Mouse (Mus musculus) cerebellum, adult 9-11 months (tissue): ENCODE measurements at regions not wholly inside any gene's neighbourhood (a gene's known extent, or its start where the extent isn't known, plus 50 kb on each side); places are given as distances from the start of the nearest gene placed in this dataset.
A peak's percentile ranks its signal among the peaks of the same experiment; 100 is the strongest.

Source experiments
- DNase-seq: peaks from one replicate; pipeline ENCODE4 v3.0.0; 2022

GRCm38 (mm10) chr5:35221451-35222305, 56.4 kb upstream of the Adra2c start:
- no peak for DNase-seq

DNA sequence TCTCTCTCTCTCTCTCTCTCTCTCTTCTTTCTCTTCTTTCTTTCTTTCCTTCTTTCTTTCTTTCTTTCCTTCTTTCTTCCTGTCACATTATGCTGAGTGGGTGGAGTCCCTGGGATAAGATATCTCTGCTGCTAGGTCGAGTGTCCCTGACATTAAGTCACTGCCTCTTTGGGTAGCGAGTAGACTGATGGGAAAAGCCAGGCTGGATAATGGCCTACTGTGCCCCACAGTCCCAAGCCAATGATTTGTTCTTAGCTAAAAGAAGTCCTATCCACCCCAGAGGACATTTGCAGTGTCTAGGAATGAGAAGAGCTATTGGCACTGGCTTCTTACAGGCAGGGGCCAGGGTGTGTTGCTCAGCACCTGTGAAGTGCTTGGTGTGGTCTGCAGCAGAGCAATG, 61.8 kb upstream of the Adra2c start:
- DNase-seq = no peak

DNA sequence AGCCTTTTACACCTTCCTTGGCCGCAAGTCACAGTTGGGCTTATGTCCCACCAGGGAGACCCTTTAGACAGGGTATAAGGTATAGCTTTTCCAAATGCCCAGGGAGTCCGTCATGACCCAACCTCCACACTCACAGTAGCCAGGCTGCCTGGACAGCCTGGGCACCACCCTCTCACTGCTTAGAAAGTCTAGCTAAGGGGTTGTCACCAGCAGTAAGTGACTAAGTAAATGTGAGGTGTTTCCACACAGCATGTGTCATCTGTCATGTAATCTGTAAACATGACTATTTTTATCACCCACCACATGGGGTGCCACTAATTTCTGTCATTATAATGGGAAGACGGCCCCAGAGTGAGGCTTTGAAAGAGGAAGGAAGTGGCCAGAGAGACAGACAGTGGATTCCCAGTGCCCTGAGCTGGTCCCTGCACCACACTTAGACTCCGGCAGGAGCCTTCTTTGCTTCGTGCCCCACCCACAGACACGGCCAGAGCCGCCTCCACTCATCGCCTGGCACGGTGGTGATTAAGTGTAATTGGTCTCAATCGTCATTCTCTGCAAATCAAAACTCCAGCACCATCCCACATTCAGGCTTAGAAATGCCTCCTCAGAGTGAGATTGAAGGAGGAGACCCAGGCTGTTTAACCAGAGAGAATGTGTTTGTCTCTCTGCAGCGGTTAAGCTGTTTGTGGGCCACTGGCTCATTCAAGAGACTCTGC, 62.5 kb upstream of the Adra2c start:
- DNase-seq = no peak

DNA sequence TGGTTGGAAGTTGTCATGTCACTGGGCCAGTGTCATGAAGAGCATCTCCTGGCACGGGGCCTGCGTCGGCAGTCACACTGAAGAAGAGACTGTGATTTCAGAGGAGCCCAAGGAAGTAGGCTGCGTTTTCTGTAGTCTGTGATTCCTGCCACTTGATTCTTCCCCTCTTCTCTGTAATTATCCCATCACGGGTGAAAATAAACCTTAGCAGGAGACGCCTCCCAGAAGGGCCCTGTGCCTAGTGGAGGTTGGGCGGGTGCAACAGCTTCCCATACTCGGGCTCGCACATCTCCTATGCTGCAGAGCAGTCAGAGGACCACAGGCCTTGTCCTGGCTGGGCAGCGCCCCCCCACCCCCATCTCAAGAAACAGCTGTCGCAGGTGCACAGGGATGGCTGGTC, 63.1 kb upstream of the Adra2c start:
- no peak for DNase-seq

DNA sequence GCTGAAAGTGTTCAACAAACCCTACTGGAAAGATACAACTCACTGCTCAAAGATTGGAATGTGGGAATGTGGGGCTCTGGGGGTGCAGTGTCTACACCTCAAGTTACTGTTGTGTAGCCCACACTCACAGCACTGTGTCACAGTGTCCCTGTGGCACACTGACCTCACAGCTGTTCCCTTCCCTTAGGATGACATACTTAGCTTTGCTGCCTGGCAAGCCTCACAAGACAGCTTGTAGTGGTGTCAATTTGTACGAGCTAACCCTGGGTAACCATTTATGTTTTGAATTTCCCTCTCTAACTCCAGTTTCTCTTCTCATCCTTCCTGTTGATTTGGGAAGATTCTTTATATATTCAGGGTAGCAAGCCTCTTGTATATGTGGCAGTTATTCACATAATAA, 68.8 kb upstream of the Adra2c start:
- DNase-seq = no peak

- no peak for DNase-seq
These were observed 74.1 kb upstream of the Adra2c start for GRCm38 (mm10) chr5:35204049-35204448.

GRCm38 (mm10) chr5:35198468-35198867, 79.7 kb upstream of the Adra2c start:
- peak; percentile 77 for DNase-seq

GRCm38 (mm10) chr5:35189113-35189797, 83.7 kb upstream of the Lrpap1 start:
- DNase-seq = peak; percentile 99

- no peak for DNase-seq
These were observed 80.3 kb upstream of the Lrpap1 start for GRCm38 (mm10) chr5:35185826-35186225.

GRCm38 (mm10) chr5:35185289-35185688, 79.7 kb upstream of the Lrpap1 start:
- no peak for DNase-seq

- DNase-seq = no peak
These were observed 77.9 kb upstream of the Lrpap1 start for GRCm38 (mm10) chr5:35183418-35183817.

DNA sequence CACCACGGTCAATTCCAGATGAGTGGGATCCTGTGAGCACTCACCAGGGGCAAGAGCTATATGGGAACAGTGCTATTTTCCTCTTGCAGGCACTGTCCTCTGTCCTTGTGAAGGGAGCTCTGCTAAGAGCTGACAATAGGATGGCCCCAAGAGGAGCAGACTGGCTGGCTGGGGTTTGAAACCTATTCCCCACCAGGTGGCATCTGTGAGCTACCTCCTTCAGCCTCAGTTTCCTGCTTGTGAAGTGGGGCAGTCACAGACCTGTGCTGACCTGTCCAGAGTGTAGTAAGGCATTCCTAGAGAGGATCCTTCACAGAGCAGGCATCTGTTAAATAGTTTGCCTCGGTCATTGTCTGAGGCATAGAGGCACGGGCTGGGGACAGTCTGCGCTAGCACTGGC, 71.8 kb upstream of the Lrpap1 start:
- no peak for DNase-seq

DNA sequence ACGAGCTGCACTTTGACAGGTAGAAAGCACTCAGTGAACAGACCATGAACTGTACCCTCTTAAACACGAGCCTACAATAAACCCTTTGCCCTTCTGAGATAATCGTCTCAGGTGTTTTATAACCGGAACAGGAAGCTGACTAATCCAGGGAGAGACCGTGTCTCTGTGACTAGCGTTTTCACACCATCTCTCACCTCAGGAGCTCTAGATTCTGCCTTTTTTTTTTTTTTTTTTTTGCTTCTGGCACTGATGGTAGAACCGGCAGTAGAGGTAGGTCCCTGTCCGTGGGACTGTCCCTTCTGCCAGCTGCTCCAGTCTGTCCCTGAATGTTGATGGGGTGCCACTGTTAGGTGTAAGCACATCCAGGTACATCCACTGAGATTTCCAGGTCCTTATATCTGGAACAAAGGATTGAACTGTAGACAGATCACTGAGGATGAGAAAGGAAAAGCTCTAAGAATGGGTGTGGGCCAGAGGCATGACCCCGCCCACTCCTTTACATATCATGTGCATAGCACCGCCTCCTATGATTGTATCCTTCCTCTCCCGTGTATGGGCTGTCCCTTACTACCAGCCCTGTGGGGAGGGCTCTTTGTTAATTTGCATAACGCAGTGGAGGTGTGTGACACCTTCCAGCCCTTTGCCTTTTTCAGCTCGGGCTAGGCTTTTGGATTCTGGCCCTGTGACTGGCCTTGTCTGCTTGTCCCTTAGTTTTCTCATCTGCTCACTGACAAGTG, 70.7 kb upstream of the Lrpap1 start:
- DNase-seq = no peak

DNA sequence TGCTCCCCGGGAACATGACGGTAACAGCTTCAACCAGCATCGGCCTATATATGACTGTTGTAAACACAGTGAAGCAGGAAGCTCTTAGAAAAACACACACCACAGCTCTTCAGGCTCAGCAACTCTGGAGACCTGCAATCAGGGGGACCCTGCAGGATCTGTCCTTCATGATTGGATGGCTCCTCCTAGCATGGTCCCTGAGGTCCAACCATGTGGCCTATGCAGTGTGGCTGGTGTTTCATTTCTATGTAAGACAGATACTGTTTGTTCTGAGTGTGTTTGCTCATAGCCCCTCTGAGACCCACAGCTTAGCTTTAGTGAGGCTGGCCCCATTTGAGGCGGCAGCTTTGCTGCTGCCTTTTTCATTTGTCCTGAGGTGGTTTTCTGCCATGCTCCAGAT, 68.8 kb upstream of the Lrpap1 start:
- no peak for DNase-seq

DNA sequence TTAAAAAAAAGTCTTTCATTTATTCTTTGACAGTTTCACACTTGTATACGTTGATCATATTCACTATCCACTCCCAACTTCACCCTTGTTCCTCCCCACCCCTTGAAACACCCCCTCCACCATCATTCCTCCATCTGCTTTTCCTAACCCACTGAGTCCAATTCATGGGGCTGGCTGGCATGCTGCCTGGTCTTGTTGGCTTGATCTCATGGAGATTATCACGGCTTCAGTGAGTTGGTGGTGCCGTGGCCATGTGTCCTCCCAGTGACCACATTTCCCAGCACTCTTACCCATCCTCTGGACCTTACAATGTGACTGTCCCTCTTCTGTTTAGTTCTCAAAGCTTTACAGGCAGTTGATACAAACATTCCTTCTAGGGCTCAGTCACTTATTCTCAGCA, 65.8 kb upstream of the Lrpap1 start:
- DNase-seq = peak; percentile 81

GRCm38 (mm10) chr5:35170369-35171130, 65.0 kb upstream of the Lrpap1 start:
- DNase-seq = no peak

GRCm38 (mm10) chr5:35169614-35170293, 64.2 kb upstream of the Lrpap1 start:
- DNase-seq = no peak

DNA sequence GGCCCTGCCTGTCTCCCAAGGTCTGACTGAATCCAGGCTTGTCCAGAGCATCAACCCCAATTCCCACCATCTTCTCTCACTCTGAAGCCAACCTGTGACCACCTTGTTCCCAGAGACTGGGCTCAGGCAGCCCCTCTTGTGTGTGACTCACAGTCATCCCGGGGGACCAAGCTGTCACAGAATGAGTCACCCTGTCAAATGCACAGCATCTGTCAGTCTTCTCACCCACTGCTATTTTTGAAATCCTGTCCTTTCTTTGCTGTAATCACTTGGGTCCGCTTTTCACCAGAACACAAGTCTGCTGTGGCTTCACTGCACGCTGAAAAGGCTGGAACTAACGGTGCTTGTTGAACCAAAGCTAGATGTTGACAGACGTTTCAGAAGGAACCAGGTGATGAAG, 63.3 kb upstream of the Lrpap1 start:
- no peak for DNase-seq

DNA sequence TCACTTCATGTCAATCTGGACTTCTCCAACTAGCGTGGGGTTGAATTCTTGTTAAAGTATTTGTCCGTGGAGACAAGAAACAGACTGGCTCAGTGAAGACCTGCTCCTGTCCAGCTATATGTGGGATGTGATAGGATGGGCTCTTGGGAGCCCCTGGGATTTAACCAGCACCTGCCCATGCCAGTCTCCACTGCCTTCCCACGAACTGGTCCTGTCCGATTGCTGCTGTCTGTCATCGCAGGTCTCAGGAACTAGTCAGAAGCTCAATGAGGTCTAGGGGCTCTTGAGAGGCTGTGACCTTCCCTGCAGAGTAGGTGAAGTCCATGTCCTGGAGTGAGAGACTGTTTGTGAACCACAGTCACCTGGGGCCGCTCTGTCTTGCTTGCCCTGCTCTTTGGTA, 62.8 kb upstream of the Lrpap1 start:
- no peak for DNase-seq

- DNase-seq = no peak
These were observed 60.4 kb upstream of the Lrpap1 start for GRCm38 (mm10) chr5:35165993-35166392.

- no peak for DNase-seq
These were observed 59.9 kb upstream of the Lrpap1 start for GRCm38 (mm10) chr5:35165459-35165858.

DNA sequence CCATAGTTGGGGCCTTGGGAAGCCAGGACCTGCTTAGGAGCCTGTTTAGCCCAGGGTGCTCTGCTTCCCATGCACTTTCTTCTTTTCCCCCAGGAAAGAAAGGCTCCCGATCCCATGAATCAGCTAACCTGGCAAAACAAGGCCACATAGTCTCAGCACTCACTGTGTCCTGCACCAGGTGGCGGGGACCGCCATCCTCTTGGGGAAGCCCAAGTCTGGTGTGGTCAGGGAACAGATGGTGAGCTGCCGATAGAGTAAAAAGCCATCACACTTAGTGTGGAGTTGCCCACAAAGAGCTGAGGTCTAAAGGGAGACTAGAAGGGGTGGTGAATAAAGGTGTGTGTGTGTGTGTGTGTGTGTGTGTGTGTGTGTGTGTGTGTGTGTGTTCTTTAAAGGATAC, 57.0 kb upstream of the Lrpap1 start:
- DNase-seq = no peak
